Mouse (Mus musculus) liver, embryonic 12.5 days (tissue): ENCODE results near the gene Akr1b8. TPM values are rescaled to one million over a fixed set of nuclear protein-coding genes. Genes with fewer than 3 reads are reported as not detected.

Experiments
- ATAC-seq: fragments of 200-750 bp; cut with Nextera tagmentation; 2 replicates; pipeline ENCODE4 v1.8.0; 2017; ENCODE audit warnings: moderate number of reproducible peaks, mild to moderate bottlenecking, moderate library complexity
- H3K27ac ChIP-seq: fragments of 300-500 bp; sonication (generic); 2 replicates; pipeline ENCODE4 v1.5.1; 2016; ENCODE audit warnings: mild to moderate bottlenecking
- H3K27me3 ChIP-seq: fragments of 300-500 bp; sonication (generic); replicated peaks from 2 replicates; pipeline ENCODE4 v1.6.1; 2016; ENCODE audit warnings: mild to moderate bottlenecking, moderate library complexity
- H3K36me3 ChIP-seq: fragments of 300-500 bp; sonication (generic); 2 replicates; pipeline ENCODE4 v1.6.1; 2016; ENCODE audit warnings: mild to moderate bottlenecking, moderate library complexity
- H3K4me1 ChIP-seq: fragments of 300-500 bp; sonication (generic); 2 replicates; pipeline ENCODE4 v1.6.1; 2016
- H3K4me2 ChIP-seq: fragments of 300-500 bp; sonication (generic); 2 replicates; pipeline ENCODE4 v1.6.1; 2016; ENCODE audit warnings: mild to moderate bottlenecking, moderate library complexity
- H3K4me3 ChIP-seq: fragments of 300-500 bp; sonication (generic); 2 replicates; pipeline ENCODE4 v1.5.1; 2016; ENCODE audit warnings: mild to moderate bottlenecking, moderate library complexity
- H3K9ac ChIP-seq: fragments of 300-500 bp; sonication (generic); 2 replicates; pipeline ENCODE4 v1.6.1; 2016; ENCODE audit warnings: mild to moderate bottlenecking, moderate library complexity
- H3K9me3 ChIP-seq: fragments of 300-500 bp; sonication (generic); replicated peaks from 2 replicates; pipeline ENCODE4 v1.6.1; 2016; ENCODE audit warnings: mild to moderate bottlenecking, moderate library complexity
- WGBS: fragments of 180-500 bp; shearing (Covaris S2); methylation state at CpG from one replicate; pipeline ENCODE4 v1.1.7; 2016; ENCODE audit not compliant: insufficient replicate concordance; 5-methylcytosine and 5-hydroxymethylcytosine counted together
- polyA plus RNA-seq: library from polyadenylated mRNA; unstranded; fragments of >200 nt; fragmentation: Nextera tagmentation; extraction: Ambion mirVana; gene quantifications from 2 replicates; pipeline ENCODE4 v1.2.1, GENCODE M21; 2016

The Akr1b8 gene
- 6.8 and 8.3 TPM in 2 replicates for polyA plus RNA-seq

GRCm38 (mm10) chr6:34353658-34354353 is at the start of gene Akr1b8:
Gene Akr1b8 (plus strand): TSS chr6:34354119.
- peak within 1 kb of the TSS; percentile 55 for H3K4me2 ChIP-seq
- peaks cover 16% of the 10 kb centered on the region for H3K4me1 ChIP-seq
- no peaks in the 10 kb centered on the region for H3K9me3 ChIP-seq
- no peak within 1 kb of the TSS for H3K27ac ChIP-seq
- H3K27me3 ChIP-seq: no peaks in the 10 kb centered on the region
- H3K9ac ChIP-seq: no peak within 1 kb of the TSS
- no peaks in the 10 kb centered on the region for H3K36me3 ChIP-seq
- no peak for ATAC-seq
- peak within 1 kb of the TSS; percentile 24 for H3K4me3 ChIP-seq
- WGBS: 18% methylated on average over 16 of the region's 16 CpGs

- Histone ChIP-seq H3K27ac (no peak overlapping the region), H3K36me3 (peaks cover 40% of the 10 kb centered on the region), H3K27me3 (no peaks in the 10 kb centered on the region), H3K9me3 (no peaks in the 10 kb centered on the region), H3K4me3 (no peak overlapping the region), H3K9ac (no peak overlapping the region), H3K4me1 (no peaks in the 10 kb centered on the region; the same call in 1 of the 2 replicates), H3K4me2 (no peak overlapping the region)
- 57% methylated on average over 10 of the region's 10 CpGs for WGBS
- ATAC-seq: no peak
These were observed 49.2 kb upstream of the Akr1b8 start for GRCm38 (mm10) chr6:34304675-34305241.

- Histone ChIP-seq H3K9me3 (no peaks in the 10 kb centered on the region), H3K27ac (no peak overlapping the region), H3K27me3 (no peaks in the 10 kb centered on the region), H3K4me3 (no peak overlapping the region), H3K4me2 (no peak overlapping the region), H3K4me1 (no peaks in the 10 kb centered on the region; the same call in 1 of the 2 replicates), H3K9ac (no peak overlapping the region), H3K36me3 (peaks cover 60% of the 10 kb centered on the region)
- 86% methylated on average over 6 of the region's 6 CpGs for WGBS
- ATAC-seq: no peak
These were observed 47.1 kb upstream of the Akr1b8 start for GRCm38 (mm10) chr6:34306797-34307196.

GRCm38 (mm10) chr6:34309526-34309925 is 44.4 kb upstream of the Akr1b8 start:
- WGBS: 78% methylated on average over 6 of the region's 6 CpGs
- no peak for ATAC-seq
- Histone ChIP-seq H3K27ac (no peak overlapping the region), H3K9ac (no peak overlapping the region), H3K4me3 (no peak overlapping the region), H3K4me1 (no peaks in the 10 kb centered on the region; the same call in 1 of the 2 replicates), H3K9me3 (no peaks in the 10 kb centered on the region), H3K27me3 (no peaks in the 10 kb centered on the region), H3K4me2 (no peak overlapping the region), H3K36me3 (peaks cover 65% of the 10 kb centered on the region)

- 83% methylated on average over 11 of the region's 11 CpGs for WGBS
- no peak overlapping the region for H3K9ac ChIP-seq
- H3K4me3 ChIP-seq: no peak overlapping the region
- ATAC-seq: no peak
- H3K4me1 ChIP-seq: no peaks in the 10 kb centered on the region
- H3K27me3 ChIP-seq: no peaks in the 10 kb centered on the region
- H3K36me3 ChIP-seq: peaks cover 59% of the 10 kb centered on the region
- no peak overlapping the region for H3K27ac ChIP-seq
- H3K9me3 ChIP-seq: no peaks in the 10 kb centered on the region
- no peak overlapping the region for H3K4me2 ChIP-seq
These were observed 43.8 kb upstream of the Akr1b8 start for GRCm38 (mm10) chr6:34310023-34310595.

GRCm38 (mm10) chr6:34313386-34313785 is 40.5 kb upstream of the Akr1b8 start:
- no peak overlapping the region for H3K4me2 ChIP-seq
- H3K36me3 ChIP-seq: peaks cover 40% of the 10 kb centered on the region
- H3K9me3 ChIP-seq: no peaks in the 10 kb centered on the region
- ATAC-seq: no peak
- H3K4me1 ChIP-seq: peaks cover 17% of the 10 kb centered on the region
- no peak overlapping the region for H3K4me3 ChIP-seq
- 85% methylated on average over 9 of the region's 9 CpGs for WGBS
- H3K27ac ChIP-seq: no peak overlapping the region
- H3K9ac ChIP-seq: no peak overlapping the region
- no peaks in the 10 kb centered on the region for H3K27me3 ChIP-seq

- Histone ChIP-seq H3K36me3 (peaks cover 35% of the 10 kb centered on the region), H3K27me3 (no peaks in the 10 kb centered on the region), H3K4me2 (no peak overlapping the region), H3K4me1 (peaks cover 17% of the 10 kb centered on the region), H3K9me3 (no peaks in the 10 kb centered on the region), H3K4me3 (no peak overlapping the region), H3K9ac (no peak overlapping the region), H3K27ac (no peak overlapping the region)
- 81% methylated on average over 2 of the region's 2 CpGs for WGBS
- no peak for ATAC-seq
These were observed 40.0 kb upstream of the Akr1b8 start for GRCm38 (mm10) chr6:34313921-34314320.

GRCm38 (mm10) chr6:34316854-34317771 is 36.8 kb upstream of the Akr1b8 start, which contains the start of gene Akr1b3:
Gene Akr1b3 (minus strand): TSS chr6:34317478.
- Histone ChIP-seq H3K9ac (peak within 1 kb of the TSS; percentile 71), H3K4me3 (peak within 1 kb of the TSS; percentile 75), H3K9me3 (no peaks in the 10 kb centered on the region; the same call in 1 of the 2 replicates), H3K4me2 (peak within 1 kb of the TSS; percentile 90), H3K36me3 (peaks cover 3% of the 10 kb centered on the region; the same call in 1 of the 2 replicates), H3K4me1 (peaks cover 17% of the 10 kb centered on the region), H3K27me3 (no peaks in the 10 kb centered on the region), H3K27ac (peak within 1 kb of the TSS; percentile 48)
- WGBS: under 1% methylated on average over 60 of the region's 60 CpGs
- peak; percentile 96 for ATAC-seq

- no peak for ATAC-seq
- WGBS: 45% methylated on average over 5 of the region's 5 CpGs
- H3K4me2 ChIP-seq: peak overlapping the region; percentile 90
- H3K27ac ChIP-seq: no peak overlapping the region
- no peaks in the 10 kb centered on the region; the same call in 1 of the 2 replicates for H3K9me3 ChIP-seq
- H3K9ac ChIP-seq: peak overlapping the region; percentile 50; the same call in 1 of the 2 replicates
- no peaks in the 10 kb centered on the region for H3K36me3 ChIP-seq
- H3K4me3 ChIP-seq: peak overlapping the region; percentile 75
- H3K4me1 ChIP-seq: peaks cover 17% of the 10 kb centered on the region
- no peaks in the 10 kb centered on the region for H3K27me3 ChIP-seq
These were observed 35.7 kb upstream of the Akr1b8 start for GRCm38 (mm10) chr6:34318172-34318571.

GRCm38 (mm10) chr6:34318636-34319035 is 35.3 kb upstream of the Akr1b8 start:
- H3K36me3 ChIP-seq: no peaks in the 10 kb centered on the region
- H3K27me3 ChIP-seq: no peaks in the 10 kb centered on the region
- H3K27ac ChIP-seq: no peak overlapping the region
- no peak for ATAC-seq
- no peak overlapping the region for H3K4me2 ChIP-seq
- peaks cover 17% of the 10 kb centered on the region for H3K4me1 ChIP-seq
- no peaks in the 10 kb centered on the region; the same call in 1 of the 2 replicates for H3K9me3 ChIP-seq
- H3K4me3 ChIP-seq: no peak overlapping the region
- H3K9ac ChIP-seq: no peak overlapping the region
- WGBS: 59% methylated on average over 6 of the region's 6 CpGs

GRCm38 (mm10) chr6:34322121-34322520 is 31.8 kb upstream of the Akr1b8 start:
- no peak for ATAC-seq

More at GRCm38 (mm10) chr6:34322121-34322520, 31.8 kb upstream of the Akr1b8 start:
- Histone ChIP-seq H3K9ac (no peak overlapping the region), H3K9me3 (no peaks in the 10 kb centered on the region; the same call in 1 of the 2 replicates), H3K27ac (no peak overlapping the region), H3K4me2 (no peak overlapping the region), H3K27me3 (no peaks in the 10 kb centered on the region), H3K36me3 (no peaks in the 10 kb centered on the region), H3K4me1 (peaks cover 6% of the 10 kb centered on the region), H3K4me3 (no peak overlapping the region)
- WGBS: 82% methylated on average over 7 of the region's 7 CpGs
